Mouse (Mus musculus): ENCODE data around the gene Gm10428. TPM values are rescaled to one million over a fixed set of nuclear protein-coding genes. Genes with fewer than 3 reads are reported as not detected.

Gene Gm10428
- not detected in 2 replicates for polyA plus RNA-seq (2016; fragmentation: Nextera tagmentation; extraction: Ambion mirVana)

- Histone ChIP-seq H3K4me1 (peaks cover 10% of the 10 kb centered on the region; the same call in 1 of the 2 replicates), H3K27me3 (replicated peaks) (peaks cover 72% of the 10 kb centered on the region), H3K4me3 (no peak within 1 kb of the TSS), H3K9me3 (replicated peaks) (no peaks in the 10 kb centered on the region), H3K27ac (no peak within 1 kb of the TSS), H3K36me3 (no peaks in the 10 kb centered on the region), H3K9ac (no peak within 1 kb of the TSS), H3K4me2 (no peak within 1 kb of the TSS)
- no peak for ATAC-seq
- 75% methylated on average over 8 of the region's 8 CpGs for WGBS (ENCODE audit: insufficient replicate concordance)
Observed at GRCm38 (mm10) chr11:62752780-62753179, at the start of gene Gm10428. TSS of gene Gm10428 (plus strand) at chr11:62753100.

- Histone ChIP-seq H3K4me2 (no peak overlapping the region), H3K9me3 (replicated peaks) (no peaks in the 10 kb centered on the region), H3K9ac (no peak overlapping the region), H3K27ac (no peak overlapping the region), H3K36me3 (no peaks in the 10 kb centered on the region), H3K4me3 (no peak overlapping the region), H3K27me3 (replicated peaks) (no peaks in the 10 kb centered on the region), H3K4me1 (no peaks in the 10 kb centered on the region)
- 77% methylated on average over 2 of the region's 2 CpGs for WGBS (ENCODE audit: insufficient replicate concordance)
- ATAC-seq, result no peak
Observed at GRCm38 (mm10) chr11:62706141-62706540, 46.8 kb upstream of the Gm10428 start.

- H3K4me2 ChIP-seq, result no peak overlapping the region
- no peak for ATAC-seq
- H3K27ac ChIP-seq, result no peak overlapping the region
- no peaks in the 10 kb centered on the region for H3K9me3 ChIP-seq (replicated peaks)
- no peaks in the 10 kb centered on the region for H3K4me1 ChIP-seq
- H3K9ac ChIP-seq, result no peak overlapping the region
- 64% methylated on average over 7 of the region's 7 CpGs for WGBS (ENCODE audit: insufficient replicate concordance)
- H3K27me3 ChIP-seq (replicated peaks), result no peaks in the 10 kb centered on the region
- H3K4me3 ChIP-seq, result no peak overlapping the region
- no peaks in the 10 kb centered on the region for H3K36me3 ChIP-seq
Observed at GRCm38 (mm10) chr11:62708252-62708651, 44.6 kb upstream of the Gm10428 start.

- H3K27me3 ChIP-seq (replicated peaks), result no peaks in the 10 kb centered on the region
- H3K27ac ChIP-seq, result no peak overlapping the region
- no peak for ATAC-seq
- H3K4me1 ChIP-seq, result no peaks in the 10 kb centered on the region
- no peaks in the 10 kb centered on the region for H3K36me3 ChIP-seq
- H3K4me3 ChIP-seq, result no peak overlapping the region
- H3K9me3 ChIP-seq (replicated peaks), result no peaks in the 10 kb centered on the region
- H3K9ac ChIP-seq, result no peak overlapping the region
- 64% methylated on average over 5 of the region's 5 CpGs for WGBS (ENCODE audit: insufficient replicate concordance)
- H3K4me2 ChIP-seq, result no peak overlapping the region
Observed at GRCm38 (mm10) chr11:62710657-62711056, 42.2 kb upstream of the Gm10428 start.

- Histone ChIP-seq H3K9me3 (replicated peaks) (no peaks in the 10 kb centered on the region), H3K4me2 (no peak overlapping the region), H3K27me3 (replicated peaks) (peaks cover 30% of the 10 kb centered on the region), H3K9ac (no peak overlapping the region), H3K4me3 (no peak overlapping the region), H3K27ac (no peak overlapping the region), H3K4me1 (peaks cover 11% of the 10 kb centered on the region; the same call in 1 of the 2 replicates), H3K36me3 (no peaks in the 10 kb centered on the region)
- no peak for ATAC-seq
- 77% methylated on average over 8 of the region's 8 CpGs for WGBS (ENCODE audit: insufficient replicate concordance)
Observed at GRCm38 (mm10) chr11:62728276-62728675, 24.6 kb upstream of the Gm10428 start.

- H3K4me1 ChIP-seq, result peaks cover 11% of the 10 kb centered on the region; the same call in 1 of the 2 replicates
- WGBS (ENCODE audit: insufficient replicate concordance), result 2% methylated on average over 48 of the region's 48 CpGs
- peak; percentile 40; the same call in 1 of the 2 replicates for ATAC-seq
Observed at GRCm38 (mm10) chr11:62731311-62732021, 21.4 kb upstream of the Gm10428 start, which contains the start of gene Zfp287. TSS of gene Zfp287 (minus strand) at chr11:62731905.

GRCm38 (mm10) chr11:62732022-62732387 lies 20.9 kb upstream of the Gm10428 start:
- peaks cover 11% of the 10 kb centered on the region; the same call in 1 of the 2 replicates for H3K4me1 ChIP-seq
- 29% methylated on average over 5 of the region's 5 CpGs for WGBS (ENCODE audit: insufficient replicate concordance)

More at GRCm38 (mm10) chr11:62731311-62732021, 21.4 kb upstream of the Gm10428 start, which contains the start of gene Zfp287:
- Histone ChIP-seq H3K9me3 (replicated peaks) (no peaks in the 10 kb centered on the region), H3K4me2 (peak within 1 kb of the TSS; percentile 77), H3K27me3 (replicated peaks) (peaks cover 35% of the 10 kb centered on the region), H3K36me3 (no peaks in the 10 kb centered on the region), H3K27ac (no peak within 1 kb of the TSS), H3K9ac (peak within 1 kb of the TSS; percentile 27; the same call in 1 of the 2 replicates), H3K4me3 (peak within 1 kb of the TSS; percentile 61)

GRCm38 (mm10) chr11:62732665-62733064 lies 20.2 kb upstream of the Gm10428 start:
- Histone ChIP-seq H3K4me2 (no peak overlapping the region), H3K4me3 (no peak overlapping the region), H3K9me3 (replicated peaks) (no peaks in the 10 kb centered on the region), H3K36me3 (no peaks in the 10 kb centered on the region), H3K27ac (no peak overlapping the region), H3K4me1 (peaks cover 11% of the 10 kb centered on the region; the same call in 1 of the 2 replicates), H3K27me3 (replicated peaks) (peaks cover 35% of the 10 kb centered on the region), H3K9ac (no peak overlapping the region)
- ATAC-seq, result no peak
- 51% methylated on average over 3 of the region's 3 CpGs for WGBS (ENCODE audit: insufficient replicate concordance)

More at GRCm38 (mm10) chr11:62732022-62732387, 20.9 kb upstream of the Gm10428 start:
- peak overlapping the region; percentile 77 for H3K4me2 ChIP-seq
- H3K27ac ChIP-seq, result no peak overlapping the region
- no peaks in the 10 kb centered on the region for H3K36me3 ChIP-seq
- peaks cover 35% of the 10 kb centered on the region for H3K27me3 ChIP-seq (replicated peaks)
- no peak overlapping the region for H3K9ac ChIP-seq
- ATAC-seq, result no peak
- H3K9me3 ChIP-seq (replicated peaks), result no peaks in the 10 kb centered on the region
- H3K4me3 ChIP-seq, result peak overlapping the region; percentile 61

- Histone ChIP-seq H3K4me3 (no peak overlapping the region), H3K4me1 (peaks cover 6% of the 10 kb centered on the region; the same call in 1 of the 2 replicates), H3K4me2 (no peak overlapping the region), H3K36me3 (no peaks in the 10 kb centered on the region), H3K9ac (no peak overlapping the region), H3K9me3 (replicated peaks) (no peaks in the 10 kb centered on the region), H3K27me3 (replicated peaks) (peaks cover 16% of the 10 kb centered on the region), H3K27ac (no peak overlapping the region)
- ATAC-seq, result no peak
- 70% methylated on average over 2 of the region's 2 CpGs for WGBS (ENCODE audit: insufficient replicate concordance)
Observed at GRCm38 (mm10) chr11:62741186-62741585, 11.7 kb upstream of the Gm10428 start.

- no peak overlapping the region for H3K9ac ChIP-seq
- no peak overlapping the region for H3K27ac ChIP-seq
- ATAC-seq, result no peak
- no peaks in the 10 kb centered on the region for H3K9me3 ChIP-seq (replicated peaks)
- H3K4me1 ChIP-seq, result peaks cover 6% of the 10 kb centered on the region; the same call in 1 of the 2 replicates
- H3K4me3 ChIP-seq, result no peak overlapping the region
- 69% methylated on average over 10 of the region's 10 CpGs for WGBS (ENCODE audit: insufficient replicate concordance)
- no peaks in the 10 kb centered on the region for H3K36me3 ChIP-seq
- peaks cover 26% of the 10 kb centered on the region for H3K27me3 ChIP-seq (replicated peaks)
- H3K4me2 ChIP-seq, result no peak overlapping the region
Observed at GRCm38 (mm10) chr11:62742261-62742957, 10.5 kb upstream of the Gm10428 start.

GRCm38 (mm10) chr11:62744103-62744502 lies 8.8 kb upstream of the Gm10428 start:
- no peak for ATAC-seq
- peaks cover 40% of the 10 kb centered on the region for H3K27me3 ChIP-seq (replicated peaks)
- no peaks in the 10 kb centered on the region for H3K9me3 ChIP-seq (replicated peaks)
- 45% methylated on average over 5 of the region's 5 CpGs for WGBS (ENCODE audit: insufficient replicate concordance)
- no peak overlapping the region for H3K4me2 ChIP-seq
- no peak overlapping the region for H3K9ac ChIP-seq
- H3K4me3 ChIP-seq, result no peak overlapping the region
- H3K36me3 ChIP-seq, result no peaks in the 10 kb centered on the region
- H3K4me1 ChIP-seq, result peaks cover 6% of the 10 kb centered on the region; the same call in 1 of the 2 replicates
- H3K27ac ChIP-seq, result no peak overlapping the region

- WGBS (ENCODE audit: insufficient replicate concordance), result 4% methylated on average over 27 of the region's 27 CpGs
- Histone ChIP-seq H3K36me3 (no peaks in the 10 kb centered on the region), H3K9me3 (replicated peaks) (no peaks in the 10 kb centered on the region), H3K9ac (no peak overlapping the region), H3K27me3 (replicated peaks) (peaks cover 59% of the 10 kb centered on the region), H3K27ac (no peak overlapping the region), H3K4me1 (peaks cover 6% of the 10 kb centered on the region; the same call in 1 of the 2 replicates), H3K4me2 (peak overlapping the region; percentile 54), H3K4me3 (peak overlapping the region; percentile 37)
- no peak for ATAC-seq
Observed at GRCm38 (mm10) chr11:62746001-62746533, 6.8 kb upstream of the Gm10428 start.

Measured in liver, embryonic 12.5 days (tissue).